Mouse (Mus musculus): ENCODE measurements around the gene Dok5.

Dok5 gene

DNA sequence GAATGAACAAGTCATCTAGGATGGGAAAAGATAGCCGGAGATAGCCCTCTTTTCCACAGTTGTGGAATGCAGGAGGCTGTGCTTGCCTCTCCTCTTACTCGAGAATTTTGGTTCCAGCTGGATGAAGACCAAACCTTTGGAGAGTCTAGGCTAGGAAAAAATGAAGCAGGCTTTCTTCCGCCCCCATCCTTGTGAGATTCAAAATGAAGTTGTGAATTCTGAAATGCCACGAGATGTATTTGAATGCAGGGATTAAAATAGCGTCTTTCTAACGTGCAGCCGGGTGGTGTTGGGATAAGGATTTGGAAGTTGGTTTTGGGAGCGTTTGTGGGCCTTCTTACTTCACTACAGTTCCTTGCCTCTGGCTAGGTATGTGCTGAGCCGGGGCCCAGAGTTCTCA is 6.8 kb downstream of the Dok5 start:
- DNase-seq (ENCODE audit: low read depth, low spot score), result peak; percentile 90

DNA sequence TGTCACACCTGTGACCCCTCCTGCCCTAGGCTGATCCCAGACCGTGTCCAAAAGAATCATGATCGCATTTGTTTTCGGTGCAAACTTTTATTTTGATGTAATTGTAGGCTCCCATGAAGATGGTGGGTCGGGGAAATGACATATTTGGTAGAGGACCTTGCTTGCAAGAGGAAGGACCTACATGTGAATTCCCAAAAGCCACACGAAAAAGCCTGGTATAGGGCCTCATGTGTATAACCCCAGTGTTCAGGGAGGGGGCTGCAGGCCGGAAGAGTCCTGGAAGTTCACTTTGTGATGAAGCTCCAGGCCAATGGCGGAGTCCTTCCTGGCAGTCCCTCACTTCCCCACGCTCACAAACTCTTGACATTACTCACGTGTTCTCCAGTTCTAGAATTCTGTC is 7.3 kb downstream of the Dok5 start:
- DNase-seq (ENCODE audit: low read depth, low spot score), result no peak

DNA sequence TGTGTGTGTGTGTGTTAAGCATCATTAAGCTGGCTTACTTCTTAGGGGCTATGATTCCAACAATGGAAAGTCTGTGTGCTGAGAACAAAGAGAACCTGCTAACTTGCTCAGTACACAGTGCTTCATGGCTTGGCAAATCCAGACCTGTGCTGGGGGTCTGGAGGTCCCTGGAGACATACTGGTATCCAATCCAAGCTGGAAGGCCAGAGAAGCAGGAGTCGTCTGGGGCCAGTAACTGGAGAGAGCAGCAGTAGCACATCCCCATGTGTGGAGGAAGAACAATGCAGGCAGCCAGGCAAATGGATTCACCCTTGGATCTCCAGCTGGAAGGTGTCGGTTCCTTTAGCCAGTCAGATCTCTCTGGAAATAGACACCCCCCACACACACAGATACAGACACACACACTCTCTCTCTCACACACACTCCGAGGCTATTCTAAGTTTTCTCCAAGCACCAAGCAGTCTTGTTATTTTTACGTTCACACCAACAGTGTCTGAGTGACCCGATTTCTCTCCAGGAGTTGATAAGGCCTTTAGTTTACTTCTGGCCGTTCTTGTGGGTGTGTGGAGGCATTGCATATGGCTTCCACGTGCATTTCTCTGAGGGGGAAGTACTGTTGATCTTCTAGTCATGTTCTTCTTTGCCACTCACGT is 8.2 kb downstream of the Dok5 start:
- DNase-seq (ENCODE audit: low read depth, low spot score), result peak; percentile 72

DNA sequence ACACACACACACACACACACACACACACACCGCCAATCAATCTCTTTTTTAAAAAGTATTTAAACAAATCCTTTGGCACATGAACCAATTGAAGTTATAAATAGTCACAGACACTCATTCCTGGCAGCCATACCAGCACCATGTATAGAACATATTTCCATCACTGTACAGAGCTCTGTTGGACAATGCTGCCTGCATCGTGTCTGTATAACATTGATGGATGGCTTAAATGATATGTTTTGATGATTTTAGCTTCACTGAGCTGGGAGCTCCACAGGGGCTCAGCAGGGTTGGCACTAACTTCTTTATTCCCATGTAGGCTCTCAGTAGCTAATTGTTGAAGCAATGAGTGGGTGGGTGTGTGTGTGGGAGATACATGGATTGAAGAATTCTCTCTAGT is 11.9 kb downstream of the Dok5 start:
- DNase-seq (ENCODE audit: low read depth, low spot score), result no peak

DNA sequence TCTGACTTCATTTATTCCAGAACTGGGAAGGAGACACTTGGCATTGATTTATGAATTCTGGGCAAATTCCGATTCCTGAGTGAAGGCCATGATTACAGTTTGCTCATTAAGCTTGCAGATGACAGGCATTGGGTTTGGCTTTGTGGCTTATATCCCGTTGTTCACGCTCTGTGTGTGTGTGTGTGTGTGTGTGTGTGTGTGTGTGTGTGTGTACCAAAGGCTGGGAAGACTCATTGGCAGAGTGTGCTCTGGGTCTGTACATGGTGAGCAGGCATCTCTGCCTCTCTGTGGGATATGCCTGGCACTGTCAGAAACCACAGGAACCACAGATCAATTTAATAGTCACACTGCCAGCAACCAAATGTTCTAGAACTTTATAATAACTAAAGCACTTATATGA is 17.3 kb downstream of the Dok5 start:
- DNase-seq (ENCODE audit: low read depth, low spot score), result no peak

DNA sequence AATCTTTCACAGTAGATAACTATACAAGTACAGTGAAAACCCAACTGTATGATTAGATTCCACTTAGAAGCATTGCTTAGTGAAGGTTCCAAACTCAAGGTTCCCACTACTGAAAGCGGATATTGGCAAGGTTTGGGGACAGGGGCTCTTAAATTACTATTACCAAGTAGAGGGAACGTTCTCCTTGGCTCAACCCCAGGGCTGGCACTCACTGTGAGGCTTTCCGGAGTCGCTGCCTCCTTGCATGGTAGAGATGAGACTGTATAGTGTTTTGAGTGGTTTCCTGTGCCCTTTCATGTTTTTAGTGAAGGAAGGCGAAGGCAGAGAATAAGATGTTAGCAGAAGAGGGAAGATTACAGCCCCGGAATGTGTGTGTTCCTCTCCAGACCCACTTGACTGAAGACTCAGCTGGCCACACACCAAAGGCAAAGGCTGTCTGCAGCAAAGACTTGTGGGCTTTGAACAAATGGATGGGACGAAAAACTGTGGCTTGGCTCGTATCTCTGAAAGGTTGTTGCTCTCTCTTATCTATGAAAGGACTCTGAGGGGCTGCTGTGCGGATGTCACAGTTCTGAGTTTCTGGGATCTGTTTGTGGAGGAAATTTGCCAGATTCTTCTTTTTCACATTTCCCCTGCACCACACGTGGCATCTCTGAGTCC is 20.7 kb downstream of the Dok5 start:
- no peak for DNase-seq (ENCODE audit: low read depth, low spot score)

DNA sequence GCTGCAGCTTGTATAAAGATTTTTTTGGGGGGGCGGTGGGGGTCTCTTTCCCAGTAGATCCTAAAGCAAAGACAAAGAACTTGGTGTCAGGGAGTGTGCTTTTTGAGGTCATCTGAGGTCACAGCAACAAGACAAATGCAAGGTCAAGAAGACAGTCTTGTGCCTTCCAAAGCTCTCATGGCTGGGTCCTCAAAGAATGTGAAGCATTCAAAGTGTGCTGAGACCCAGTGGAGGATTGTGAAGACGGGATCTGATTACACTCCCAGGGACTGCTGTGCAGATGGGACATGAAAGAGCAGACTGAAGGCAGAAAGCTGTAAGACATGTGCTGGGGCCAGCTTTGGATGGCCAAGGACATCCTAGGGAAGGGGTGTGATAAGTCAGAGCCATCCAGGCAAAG is 24.2 kb downstream of the Dok5 start:
- DNase-seq (ENCODE audit: low read depth, low spot score), result no peak

DNA sequence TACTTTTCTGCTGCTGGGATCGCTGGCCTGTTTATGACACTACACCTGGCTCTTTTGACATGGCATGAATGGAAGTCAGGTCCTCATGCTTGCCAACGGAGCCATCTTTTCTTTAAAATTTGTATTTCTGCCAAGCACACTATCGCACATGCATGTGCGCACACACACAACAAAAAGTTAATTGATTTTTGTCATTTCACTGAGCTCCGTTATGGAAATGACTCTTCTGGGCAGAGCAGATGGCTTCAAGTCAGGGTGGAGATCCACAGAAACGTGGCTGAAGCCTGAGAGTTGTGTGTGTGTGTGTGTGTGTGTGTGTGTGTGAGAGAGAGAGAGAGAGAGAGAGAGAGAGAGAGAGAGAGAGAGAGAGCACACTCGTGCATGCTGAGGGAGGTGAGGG is 25.1 kb downstream of the Dok5 start:
- DNase-seq (ENCODE audit: low read depth, low spot score), result no peak

DNA sequence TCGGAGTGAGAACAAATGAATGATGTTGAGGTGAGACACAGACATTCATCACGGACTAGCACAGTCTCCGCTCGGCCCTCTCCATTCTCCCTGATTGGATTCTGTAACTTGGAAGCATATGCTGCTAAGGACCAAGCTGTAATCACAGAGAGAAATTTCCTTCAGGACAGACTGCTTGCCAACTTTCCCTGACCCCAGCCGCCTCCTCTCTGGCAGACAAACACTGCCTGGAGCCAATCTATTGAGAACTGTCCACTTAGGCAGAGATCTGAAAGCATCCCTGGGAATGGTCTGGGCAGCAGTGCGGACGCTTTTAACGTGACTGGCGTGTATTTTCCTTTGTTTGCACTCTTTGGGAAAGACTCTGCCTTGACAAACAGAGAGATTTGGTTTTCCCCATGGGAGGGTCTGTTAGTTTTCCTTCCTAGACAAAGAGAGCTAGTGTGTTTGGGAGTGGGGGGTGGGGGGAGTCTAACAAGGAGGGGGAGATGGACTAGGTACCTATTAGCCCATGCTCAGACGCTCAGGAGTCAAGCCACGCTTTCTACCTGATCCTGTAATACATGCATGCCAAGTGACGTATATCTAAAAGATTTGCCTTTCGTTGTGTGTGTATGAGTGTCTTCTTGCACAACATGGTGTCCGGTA is 25.7 kb downstream of the Dok5 start:
- DNase-seq (ENCODE audit: low read depth, low spot score), result no peak

DNA sequence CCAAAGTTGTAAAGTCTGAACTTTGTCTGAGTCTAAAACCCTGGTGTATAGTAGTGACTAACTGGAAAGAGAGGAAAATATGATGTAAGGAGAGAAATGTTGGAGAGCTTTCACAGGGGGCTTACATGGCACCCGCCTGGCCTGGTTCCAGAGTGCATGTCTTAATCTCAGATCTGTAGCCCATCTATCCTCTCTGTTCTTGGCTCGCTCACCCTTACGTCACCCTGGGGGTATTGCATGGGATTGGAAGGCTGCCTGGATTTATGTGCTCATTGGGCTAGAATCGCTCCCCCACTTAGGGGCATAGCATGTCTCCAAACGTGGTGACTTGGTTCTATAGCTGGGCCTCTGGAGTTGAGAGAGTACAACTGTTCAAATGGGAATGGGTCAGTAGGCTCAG is 26.6 kb downstream of the Dok5 start:
- DNase-seq (ENCODE audit: low read depth, low spot score), result no peak

DNA sequence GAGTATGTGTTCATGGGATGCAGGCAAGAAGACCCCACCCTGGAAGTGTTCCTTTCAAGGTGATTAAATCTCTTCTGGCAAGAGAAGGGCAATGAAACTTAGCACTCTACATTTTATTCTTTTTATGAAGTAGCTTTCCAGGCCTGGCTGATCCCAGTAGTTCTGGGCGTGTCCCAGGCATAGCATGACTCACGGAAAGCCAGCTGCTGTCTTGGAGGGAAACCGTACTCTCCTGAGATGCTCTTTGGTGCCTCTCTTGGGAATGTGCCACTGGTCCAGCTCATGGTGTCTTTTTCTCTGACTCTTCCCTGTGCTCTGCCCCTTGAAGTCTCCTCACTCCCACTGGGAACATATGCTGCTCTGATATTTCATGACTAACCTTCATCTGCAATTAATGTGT is 33.1 kb downstream of the Dok5 start:
- DNase-seq (ENCODE audit: low read depth, low spot score), result no peak

DNA sequence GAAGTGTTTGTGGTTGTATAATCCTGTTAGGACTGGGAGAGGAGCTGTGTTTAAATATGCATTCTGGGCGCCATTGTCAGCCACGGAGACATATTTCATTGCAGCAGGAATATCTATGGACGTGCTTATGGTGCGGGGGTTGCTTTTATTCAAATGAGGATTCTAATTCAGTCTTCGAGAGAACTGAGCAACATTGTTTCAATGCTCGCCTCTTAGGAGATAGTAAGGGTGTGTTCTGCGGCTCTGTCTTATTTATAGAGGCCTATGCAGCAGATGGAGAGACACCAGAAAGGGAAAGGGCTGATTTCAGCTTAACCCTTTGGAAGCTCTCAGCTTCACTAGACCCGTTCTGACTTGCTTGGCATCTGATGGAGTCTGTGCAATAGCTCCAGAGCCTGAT is 35.6 kb downstream of the Dok5 start:
- peak; percentile 93 for DNase-seq (ENCODE audit: low read depth, low spot score)

DNA sequence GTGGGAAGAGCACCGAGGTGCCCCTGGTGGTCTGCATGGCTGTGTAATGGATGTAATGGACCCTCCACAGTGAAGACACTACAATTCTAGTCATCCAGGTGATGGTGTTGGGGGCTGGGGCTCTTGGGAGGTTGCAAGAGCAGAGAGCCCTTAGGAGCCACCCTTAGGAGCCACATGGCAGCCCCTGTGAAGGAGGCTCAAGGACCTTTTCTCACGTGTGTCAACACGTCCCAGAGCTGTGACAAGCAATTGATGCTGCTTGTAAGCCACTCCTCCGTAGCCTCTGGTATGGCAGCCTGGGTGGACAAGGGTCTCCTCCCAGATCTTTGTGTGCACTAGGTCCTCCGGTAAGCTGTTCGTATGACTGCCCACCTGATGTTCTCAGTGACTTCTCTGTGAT is 37.1 kb downstream of the Dok5 start:
- DNase-seq (ENCODE audit: low read depth, low spot score), result no peak

DNA sequence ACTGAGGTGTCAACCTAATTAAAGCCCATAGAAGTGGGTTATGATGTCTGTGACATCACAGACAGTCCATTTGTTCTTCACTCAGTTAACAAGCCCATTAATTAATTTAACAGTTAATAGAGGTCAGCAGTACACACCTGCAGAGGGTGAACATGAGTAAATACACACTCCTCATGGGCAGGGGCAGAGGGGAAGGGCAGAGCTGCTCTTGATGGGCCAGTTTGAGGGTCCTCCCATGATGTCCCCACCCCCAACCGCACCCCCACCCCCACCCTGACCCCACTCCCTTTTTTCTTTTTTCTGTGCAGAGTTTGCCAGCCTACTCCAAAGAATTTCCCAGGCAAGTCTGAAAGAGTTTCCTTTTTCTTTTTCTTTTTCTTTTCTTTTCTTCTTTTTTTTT is 39.9 kb downstream of the Dok5 start:
- no peak for DNase-seq (ENCODE audit: low read depth, low spot score)

DNA sequence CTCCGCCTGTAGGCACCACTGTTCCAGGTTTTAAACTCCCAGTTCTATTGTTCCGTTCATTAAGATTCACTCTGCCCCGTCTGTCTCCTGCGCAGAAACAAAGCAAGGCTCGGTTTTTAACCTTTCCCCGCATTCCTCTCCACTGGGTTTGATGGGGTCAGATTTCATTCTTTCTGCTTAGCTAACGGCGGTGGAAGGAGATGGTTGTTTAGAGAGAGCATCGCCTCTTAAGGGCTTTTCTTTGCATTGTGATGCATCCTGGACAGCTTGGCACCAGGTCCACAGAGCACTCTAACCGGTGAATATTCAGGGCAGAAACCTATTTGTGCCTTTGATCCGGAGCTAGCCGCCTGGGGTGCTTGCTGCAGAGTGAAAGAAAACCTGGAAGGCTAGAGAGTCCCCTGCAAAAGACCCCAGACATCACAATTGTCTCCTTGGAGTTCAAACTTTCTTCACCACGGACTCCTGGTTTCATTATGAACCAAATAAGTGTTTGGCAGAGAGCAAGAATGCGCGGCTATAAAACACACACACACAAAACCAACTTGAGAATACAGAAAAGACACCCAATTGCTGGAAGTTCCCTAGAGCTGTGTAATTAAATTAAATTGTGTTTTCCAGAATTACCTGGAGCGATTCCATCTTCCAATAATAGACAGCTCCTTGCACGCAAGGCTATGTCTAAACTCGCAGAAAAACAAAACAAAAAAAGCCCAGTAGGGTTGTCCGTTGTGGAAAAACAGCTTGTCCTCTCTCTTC is 40.7 kb downstream of the Dok5 start:
- no peak for DNase-seq (ENCODE audit: low read depth, low spot score)

DNA sequence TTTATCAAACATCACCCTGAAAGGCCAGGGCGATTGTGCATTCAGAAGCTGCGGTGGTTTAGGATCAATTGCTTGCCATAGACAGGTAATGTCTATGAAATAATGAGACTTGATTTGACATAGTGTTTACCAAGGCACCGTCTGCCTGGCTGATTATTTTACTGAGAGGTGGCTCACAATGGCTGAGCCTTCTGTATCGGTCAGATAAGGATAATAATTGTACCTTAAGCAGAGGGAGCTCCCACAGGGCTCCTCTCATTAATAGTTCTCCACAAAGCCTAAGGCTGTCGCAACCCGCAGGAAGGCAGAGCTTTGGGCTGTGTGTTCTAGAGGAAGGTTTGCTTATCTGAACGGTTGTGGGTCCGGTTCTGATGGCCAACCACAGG is 41.3 kb downstream of the Dok5 start:
- no peak for DNase-seq (ENCODE audit: low read depth, low spot score)

DNA sequence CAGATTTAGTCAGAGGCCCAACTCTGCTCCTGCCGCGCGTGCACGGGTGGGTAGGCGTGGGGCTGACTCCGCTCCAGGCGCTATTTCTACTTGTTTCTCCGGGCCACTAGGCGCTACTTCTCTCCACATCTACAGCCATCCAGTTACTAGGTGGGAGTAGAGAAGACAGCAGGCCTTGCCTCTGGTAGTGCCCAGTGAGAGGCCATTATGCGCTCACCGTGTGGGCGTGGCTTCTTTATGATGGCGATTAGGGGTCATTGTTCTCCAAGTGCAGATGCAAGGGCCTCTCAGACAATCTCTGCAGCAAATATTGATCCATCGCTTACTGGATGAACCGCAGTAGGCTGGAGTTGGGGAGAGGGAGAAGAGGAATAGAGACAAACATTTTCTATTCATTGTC is 44.0 kb downstream of the Dok5 start:
- DNase-seq (ENCODE audit: low read depth, low spot score), result no peak

DNA sequence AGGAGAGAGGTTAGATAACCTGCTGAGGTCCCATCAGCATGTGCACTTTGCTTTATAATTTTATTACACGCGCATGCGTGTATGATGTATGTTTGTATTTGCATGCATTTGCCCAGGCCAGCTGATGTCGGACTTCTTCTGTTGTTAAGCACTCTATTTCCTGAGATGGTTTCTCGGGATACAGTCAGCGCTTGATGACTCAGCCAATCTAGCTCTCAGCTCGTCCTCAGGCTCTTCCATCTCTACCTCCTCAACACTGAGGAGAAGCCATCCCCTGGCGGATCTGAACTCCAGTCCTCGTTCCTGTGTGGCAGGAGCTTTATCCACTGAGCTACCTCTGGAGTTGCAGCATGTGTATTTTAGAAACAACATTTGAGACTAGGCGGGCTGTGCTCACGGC is 44.5 kb downstream of the Dok5 start:
- no peak for DNase-seq (ENCODE audit: low read depth, low spot score)

DNA sequence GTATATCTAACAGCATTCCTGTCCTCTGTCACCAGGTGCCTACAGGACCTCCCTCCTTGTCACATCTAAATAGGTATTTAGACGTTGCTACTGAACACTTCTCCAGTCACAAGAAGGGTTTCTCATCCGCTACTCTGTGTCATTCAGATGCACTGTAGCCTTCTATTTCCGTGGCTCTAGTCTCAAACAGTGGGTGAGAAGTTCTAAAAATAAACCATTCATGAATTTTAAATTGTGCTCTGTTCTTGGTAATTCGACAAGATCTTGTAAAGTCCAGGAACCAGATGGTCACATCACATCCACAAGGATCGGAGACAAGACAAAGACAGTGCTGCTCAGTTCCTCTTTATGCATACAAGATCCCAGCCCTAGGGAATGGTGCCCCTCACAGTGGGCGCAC is 46.0 kb downstream of the Dok5 start:
- DNase-seq (ENCODE audit: low read depth, low spot score), result peak; percentile 54

DNA sequence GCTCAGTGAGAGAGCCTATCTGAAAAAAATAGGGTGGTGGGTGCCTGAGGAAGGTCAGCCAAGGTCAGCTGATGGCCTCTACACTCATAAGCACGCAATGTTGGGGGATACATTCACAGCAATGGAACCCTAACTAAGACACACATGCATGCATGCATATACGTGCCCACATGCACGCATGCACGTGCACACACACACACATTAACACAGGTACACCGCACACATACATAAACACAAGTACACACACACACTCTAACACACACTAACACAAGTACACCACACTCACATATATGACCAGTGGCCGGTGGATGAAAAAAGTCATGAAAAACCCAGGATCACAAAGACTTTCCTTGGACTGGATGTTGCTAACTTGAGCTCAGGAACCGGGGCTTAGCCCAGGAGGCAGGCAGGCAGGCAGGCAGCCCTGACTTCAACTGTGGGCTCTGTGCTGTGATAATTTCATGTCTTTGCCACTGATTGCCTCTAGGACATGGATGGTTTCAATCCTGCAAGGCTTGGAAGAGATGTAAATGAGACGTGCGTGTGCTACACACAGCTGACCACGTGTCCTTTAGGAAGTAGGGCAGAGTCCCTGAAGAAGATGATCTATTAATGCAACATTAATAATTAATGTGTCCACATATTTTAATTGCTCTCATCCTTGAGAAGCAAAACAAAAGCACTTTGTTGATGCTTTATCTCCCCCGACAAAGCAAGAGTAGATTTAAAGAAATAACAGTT is 48.6 kb downstream of the Dok5 start:
- no peak for DNase-seq (ENCODE audit: low read depth, low spot score)

DNA sequence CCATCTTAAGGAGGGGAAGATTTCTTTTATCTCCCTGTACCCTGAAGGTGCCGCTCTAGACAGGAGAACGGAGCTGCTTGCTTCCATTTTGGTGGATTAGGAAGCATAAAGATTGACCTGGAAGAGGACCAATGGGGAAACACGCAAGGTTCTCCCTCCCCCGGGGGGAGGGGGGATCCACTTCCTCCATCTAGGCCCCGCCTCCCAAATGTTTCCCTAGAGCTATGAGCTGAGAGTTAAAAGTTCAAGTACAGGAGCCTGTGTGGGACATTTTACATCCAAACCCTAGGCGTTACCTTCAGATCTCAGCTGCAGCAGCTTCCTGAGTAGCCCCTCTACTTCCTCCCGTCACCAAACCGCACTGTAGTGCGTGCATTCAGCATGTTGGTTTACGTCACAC is 56.5 kb downstream of the Dok5 start:
- DNase-seq (ENCODE audit: low read depth, low spot score), result no peak

Measured in telencephalon, adult 2 months (tissue).